Mouse (Mus musculus): ENCODE results near the gene Patl2.

The Patl2 gene

DNA sequence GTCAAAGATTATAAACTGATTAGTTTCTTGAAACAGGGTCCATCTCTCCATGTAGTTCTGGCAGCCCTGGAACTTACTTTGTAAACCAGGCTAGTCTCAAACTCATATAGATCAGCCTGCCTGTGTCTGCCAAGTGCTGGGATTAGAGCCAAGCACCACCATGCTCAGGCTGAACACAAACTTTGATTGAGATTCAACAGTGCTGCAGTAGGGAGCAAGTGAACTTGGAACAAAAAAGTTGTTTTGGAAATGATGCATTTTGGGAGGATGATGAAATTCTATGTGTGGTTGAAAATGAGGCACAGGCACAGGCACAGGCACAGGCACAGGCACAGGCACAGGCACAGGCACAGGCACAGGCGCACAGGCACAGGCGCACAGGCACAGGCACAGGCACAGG, 13.8 kb downstream of the Patl2 start:
- DNase-seq (ENCODE audit: low spot score in 2 of 2) = no peak

DNA sequence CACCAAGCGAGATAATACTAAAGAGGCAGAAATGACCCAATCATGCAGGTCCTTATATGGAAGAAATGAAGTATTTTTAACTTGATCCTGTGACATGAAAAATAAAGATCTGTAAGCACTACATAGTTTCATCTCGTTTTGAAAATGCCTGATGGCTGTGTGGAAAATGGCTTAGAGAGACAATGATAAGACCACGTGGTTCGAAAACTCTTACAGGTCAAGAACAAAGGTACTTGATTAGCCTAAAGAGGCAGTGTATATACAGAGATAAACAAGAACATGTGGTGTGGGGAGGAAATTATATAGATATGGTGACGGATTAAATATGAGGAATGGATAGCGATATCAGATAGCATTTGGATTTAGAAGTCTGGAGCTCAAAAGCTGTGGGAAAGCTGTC, 14.7 kb downstream of the Patl2 start:
- no peak for DNase-seq (ENCODE audit: low spot score in 2 of 2)

DNA sequence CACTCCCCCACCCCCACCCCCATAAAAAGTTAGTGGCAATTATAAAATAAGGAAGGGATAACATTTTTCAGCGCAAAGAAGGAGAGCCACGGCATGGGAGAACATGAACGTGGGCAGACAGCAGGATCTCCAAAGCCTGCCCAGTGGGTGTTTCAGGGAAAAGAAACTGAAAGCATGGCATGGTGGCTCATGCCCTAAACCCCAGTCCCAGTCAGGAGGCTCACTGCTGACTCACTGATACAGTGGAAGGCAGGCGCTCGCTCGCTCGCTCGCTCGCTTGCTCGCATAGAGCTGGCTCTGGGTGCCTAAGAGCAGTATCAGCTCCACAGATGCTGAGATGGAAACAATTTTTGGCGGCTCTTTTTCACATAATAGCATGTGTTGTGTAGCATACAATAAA, 21.7 kb downstream of the Patl2 start:
- DNase-seq (ENCODE audit: low spot score in 2 of 2) = no peak

DNA sequence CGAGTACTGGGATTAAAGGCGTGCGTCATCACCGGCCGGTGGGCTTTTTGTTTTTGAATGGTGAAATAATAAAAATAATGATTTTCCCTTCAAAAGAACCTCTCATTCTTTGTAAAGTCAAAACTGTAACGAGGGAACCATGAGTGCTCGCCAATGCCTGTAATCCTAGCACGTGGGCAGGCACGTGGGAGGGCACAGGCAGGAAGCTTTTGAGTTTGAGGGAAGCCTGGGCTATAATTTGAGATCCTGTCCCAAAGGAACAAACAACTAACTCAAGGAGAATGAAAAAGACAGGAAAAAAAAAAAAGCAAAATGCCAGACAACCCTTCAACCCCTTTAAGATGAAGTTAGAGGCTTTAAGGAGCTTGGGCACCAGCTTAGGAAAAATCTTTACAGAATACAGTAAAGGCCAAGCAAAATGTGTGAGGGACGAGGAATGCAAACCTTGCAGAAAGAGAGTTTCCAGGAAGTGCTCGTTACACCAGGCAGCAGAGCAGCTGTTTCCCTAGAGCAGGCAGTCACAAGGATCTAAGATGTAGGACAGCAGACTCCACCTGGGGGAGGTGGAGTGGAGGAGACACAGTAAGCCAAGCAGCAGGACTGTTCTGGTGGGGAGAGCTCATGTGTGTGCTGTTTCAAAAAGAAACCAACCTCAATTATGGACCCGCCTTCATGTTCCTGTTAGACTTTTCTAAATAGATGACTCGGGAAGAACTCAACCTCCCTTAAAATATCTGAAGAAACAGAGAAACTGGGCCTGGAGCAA, 22.4 kb downstream of the Patl2 start:
- no peak for DNase-seq (ENCODE audit: low spot score in 2 of 2)

DNA sequence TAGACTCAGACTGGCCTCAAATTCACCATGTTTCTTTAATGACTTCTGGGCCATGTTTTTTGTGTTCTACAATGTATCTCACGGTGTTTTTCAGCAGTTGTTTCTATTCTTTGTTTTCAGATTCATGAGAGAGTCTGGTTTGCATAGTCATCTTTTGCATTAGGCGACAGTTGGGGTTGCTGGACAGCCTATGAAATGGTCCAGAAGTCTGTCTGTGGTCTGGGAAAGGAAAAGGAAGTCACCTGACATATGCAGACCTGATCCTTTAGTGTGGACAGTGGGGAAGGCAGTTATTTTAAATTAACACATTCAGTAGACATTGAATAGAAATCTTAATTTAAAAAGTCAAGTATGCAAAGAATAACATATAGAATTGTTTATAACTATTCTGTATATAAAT, 23.5 kb downstream of the Patl2 start:
- no peak for DNase-seq (ENCODE audit: low spot score in 2 of 2)

DNA sequence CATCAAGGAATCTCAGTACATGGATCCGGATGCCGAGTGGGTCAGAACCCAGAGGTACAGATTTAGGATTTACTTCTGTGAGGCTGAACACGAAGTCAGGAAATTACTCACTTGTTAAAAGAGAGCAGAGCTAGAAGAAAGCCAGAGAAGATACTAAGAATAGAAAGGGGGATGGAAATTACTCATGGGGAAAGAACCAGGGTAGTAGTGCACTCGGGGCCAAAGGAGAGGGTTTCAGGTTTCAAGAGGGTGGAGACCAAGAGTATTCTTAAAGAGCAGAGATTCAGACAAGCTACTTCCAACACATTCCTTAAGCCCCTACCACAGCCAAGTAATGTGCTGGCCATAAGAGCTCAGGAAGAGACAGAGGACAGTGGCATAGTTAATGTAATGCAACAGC, 24.4 kb downstream of the Patl2 start:
- no peak for DNase-seq (ENCODE audit: low spot score in 2 of 2)

DNA sequence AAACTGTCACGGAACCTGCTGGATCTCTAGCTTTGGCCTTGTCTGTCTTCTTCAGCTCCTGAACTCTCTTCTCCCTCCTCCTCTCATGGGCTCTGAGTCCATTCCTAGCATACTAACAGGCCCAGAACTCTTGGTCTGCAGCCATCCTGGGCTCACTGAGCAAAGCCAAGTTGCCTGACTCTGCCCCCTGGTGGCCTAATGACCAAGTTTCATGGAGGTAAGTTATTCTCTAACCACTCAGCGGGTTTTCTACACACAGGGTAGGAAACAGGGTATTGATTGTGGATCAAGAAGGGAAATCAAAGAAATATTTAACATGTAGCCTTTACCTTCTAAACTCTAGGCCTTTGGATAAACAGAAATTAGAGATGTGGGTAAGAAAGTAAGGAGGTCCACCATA, 25.3 kb downstream of the Patl2 start, which contains the start of gene Trim69:
Trim69 (plus strand) TSS at position 21 of the 400 bp plus-strand sequence.
- DNase-seq (ENCODE audit: low spot score in 2 of 2) = peak; percentile 53 to 80

DNA sequence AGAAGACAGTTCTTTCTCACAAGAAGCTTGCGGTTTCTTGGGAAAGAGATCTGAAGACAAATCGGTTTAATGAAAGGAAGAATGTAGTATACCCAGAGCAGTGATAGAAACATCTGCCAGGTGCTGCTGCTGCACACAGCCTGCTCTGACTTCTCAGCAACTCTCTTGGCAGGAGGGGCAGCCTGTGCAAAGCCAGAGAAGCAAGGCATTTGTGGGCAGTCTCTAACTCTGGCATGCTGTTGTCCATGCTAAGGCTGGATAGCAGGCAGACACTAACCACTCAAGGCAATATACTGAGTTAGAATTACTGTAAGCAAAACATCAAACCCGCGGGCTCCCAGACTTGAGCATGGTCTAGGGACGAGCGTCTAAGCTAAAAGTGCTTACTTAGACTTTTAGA, 26.3 kb downstream of the Patl2 start:
- DNase-seq (ENCODE audit: low spot score in 2 of 2) = no peak

DNA sequence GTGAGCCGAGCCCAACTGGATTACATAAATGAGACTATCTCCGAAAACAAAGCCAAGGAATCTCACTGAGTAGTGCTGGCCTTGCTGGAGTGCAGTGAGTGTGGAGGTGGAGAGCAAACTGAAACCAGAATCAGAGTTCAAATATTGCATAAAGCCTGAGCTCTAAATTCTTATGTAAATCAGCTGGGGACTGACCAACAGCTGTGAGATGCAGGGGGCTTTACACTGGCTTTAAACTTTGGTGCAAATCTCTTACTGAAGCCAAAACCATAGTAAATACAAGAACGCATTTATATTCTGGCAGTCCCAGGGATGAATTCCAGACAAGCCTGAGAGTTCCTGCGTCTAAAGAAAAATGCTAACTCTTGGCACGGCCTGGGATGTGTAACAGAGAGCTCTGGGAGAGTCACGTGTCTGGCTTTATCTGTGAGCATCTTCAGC, 27.6 kb downstream of the Patl2 start:
- DNase-seq (ENCODE audit: low spot score in 2 of 2) = no peak

DNA sequence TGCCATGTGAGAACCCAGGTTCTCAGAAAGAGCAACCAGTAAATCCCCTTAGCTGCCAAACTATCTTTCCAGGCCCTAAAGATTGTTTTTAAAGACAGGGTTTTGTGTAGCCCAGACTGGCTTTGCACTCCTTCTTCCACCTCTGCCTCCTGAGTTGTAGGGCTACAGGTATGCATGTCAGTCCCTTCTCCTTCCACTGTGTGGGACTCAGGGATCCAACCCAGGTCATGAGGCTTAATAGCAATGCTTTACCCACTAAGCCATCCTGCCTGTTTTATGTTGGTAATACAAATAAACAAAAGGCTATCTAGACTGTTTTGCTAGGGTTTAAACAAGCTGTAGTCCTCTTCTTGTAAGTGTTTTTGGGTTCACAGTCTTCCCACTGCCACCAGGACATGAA, 28.4 kb downstream of the Patl2 start:
- no peak for DNase-seq (ENCODE audit: low spot score in 2 of 2)

DNA sequence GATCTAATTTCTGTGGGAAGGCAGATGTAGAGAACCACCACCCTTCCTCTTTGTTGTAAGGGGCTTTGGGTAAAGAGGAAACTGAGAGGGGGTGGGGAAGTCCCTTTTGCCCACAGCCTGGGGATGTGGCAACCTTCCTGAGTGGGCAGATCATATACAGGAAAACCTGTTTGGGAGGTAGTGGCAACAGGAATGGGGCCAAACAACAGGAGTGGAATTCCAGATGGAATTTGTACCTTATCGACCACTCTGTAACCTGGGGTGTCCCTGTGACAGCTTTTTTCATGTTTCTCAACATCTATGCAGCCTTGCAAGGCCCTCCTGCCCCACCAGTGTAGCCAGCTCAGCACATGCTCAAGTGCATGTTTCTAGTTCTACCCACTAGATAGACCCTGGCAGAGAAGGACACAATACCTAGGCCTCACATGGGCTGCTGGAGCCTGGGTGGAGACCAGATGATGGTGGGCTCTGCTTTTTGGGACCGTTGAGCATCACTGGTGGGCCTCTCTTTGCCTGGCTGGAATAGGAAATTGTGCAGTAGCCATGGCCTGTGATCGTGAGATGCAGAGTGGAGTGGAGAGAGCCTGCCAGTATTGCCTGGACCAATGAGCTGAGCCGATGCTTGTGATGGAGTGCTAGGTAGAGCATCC, 29.8 kb downstream of the Patl2 start:
- no peak for DNase-seq (ENCODE audit: low spot score in 2 of 2)

DNA sequence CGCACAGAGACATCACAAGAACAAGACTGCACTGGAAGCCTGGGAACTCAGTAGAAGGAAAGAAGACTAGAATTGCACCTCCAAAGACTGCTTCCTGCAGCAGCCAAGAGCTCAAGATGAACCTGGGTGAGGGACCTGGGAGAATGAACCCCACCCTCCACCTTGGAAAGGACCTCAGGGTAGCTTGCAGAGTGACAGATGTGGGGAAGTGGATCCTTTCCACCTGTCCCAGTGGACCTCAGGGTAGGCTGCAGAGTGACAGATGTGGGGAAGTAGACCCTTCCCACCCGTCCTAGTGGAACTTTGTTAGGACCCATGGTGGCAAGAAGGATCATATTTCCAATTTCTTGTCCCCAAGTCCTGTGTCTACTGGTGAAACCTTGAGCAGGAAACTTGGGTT, 30.7 kb downstream of the Patl2 start:
- no peak for DNase-seq (ENCODE audit: low spot score in 2 of 2)

DNA sequence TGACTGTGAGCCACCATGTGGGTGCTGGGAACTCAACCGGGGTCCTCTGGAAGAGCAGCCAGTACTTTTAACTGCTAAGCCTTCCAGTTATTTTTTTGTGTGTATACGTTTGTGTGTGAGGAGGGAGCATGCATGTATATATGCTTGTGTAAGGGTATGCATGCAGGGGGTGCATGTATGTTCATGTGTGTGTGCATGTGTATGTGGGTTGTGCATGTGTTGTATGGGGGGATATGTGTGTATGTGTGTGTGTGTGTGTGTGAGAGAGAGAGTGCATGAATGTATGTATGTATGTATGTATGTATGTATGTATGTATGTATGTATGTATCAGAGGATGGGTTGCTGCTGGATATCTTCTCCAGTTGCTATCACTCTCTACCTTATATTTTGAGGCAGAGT, 31.5 kb downstream of the Patl2 start:
- no peak for DNase-seq (ENCODE audit: low spot score in 2 of 2)

DNA sequence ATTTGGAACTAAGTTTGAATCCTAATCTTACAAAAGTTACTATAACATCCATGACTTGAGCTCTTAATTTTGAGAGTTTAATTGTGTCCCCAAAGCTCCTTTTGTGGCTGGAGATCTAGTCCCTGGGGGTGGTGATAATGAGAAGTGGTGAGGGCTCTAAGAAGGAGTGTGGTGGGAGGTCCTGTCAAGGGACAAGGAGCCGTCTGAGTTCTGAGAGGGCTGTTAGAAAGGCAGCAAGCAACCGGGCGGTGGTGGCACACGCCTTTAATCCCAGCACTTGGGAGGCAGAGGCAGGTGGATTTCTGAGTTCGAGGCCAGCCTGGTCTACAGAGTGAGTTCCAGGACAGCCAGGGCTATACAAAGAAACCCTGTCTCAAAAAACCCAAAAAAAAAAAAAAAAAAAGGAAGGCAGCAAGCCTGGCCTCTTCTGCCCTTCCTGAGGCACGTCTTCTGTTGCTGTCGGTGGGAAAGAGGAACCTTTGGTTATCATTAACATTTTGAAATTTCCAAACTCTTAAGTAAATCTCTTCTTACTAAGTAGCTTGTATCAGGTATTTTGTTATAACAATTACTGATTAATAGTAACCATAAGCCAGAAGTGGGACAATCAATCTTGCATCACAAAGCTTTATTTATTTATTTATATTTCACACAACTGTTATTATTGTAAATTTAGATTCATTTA, 32.2 kb downstream of the Patl2 start:
- no peak for DNase-seq (ENCODE audit: low spot score in 2 of 2)

DNA sequence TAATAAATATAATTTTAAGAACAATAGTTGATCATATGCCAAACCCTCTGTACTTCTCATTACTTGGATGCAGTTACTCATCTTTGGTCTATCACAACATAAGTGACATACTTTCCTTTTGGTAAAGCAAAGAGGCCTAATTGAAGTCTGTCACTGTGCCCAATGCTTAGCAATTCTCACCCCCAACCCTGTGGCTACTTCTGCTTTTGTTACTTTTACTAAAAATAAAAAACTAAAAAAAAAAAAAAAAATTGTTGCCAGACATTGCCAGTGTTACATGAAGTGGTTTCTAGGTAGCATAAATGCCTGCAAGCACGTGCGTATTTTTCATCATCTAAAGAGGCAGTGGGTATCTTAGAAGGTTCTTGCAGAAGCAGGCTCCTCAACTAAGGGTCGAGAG, 33.1 kb downstream of the Patl2 start:
- DNase-seq (ENCODE audit: low spot score in 2 of 2) = no peak

DNA sequence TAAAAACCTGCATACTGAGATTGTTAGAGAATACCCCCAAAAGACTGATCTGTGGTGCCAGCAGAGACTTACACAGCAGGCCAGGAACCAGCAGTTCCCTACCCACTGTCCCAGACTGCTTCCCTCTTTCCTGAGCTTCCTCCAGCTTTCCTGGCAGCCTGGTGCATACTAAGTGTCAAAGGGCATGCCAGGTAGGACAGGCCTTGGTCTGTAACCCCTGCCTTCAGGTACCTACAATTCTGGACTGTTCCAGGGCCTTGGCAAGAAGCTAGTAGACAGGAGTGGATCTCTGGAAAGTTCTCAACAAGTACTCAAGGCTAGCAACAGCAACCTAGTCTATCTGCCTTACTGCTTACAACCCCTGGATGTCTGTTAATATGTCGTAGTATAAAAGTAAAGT, 34.8 kb downstream of the Patl2 start:
- no peak for DNase-seq (ENCODE audit: low spot score in 2 of 2)

DNA sequence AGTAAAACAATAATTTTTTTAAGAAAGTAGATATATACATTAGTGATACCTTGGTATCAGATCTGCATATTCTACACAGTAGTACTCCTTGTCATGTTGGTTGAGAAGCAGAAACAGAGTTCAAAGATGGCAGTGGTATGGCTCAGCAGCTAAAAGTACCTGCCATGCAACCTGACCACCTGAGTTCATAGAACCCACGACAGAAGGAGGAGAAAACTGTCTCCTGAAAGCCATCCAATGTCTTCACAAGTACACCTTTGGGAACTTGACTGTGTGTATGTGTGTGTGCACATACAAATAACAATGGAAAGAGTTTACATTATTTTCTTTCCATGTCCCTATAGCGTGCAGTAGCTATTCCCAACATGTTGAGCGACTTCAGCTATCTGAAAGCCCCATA, 36.3 kb downstream of the Patl2 start:
- DNase-seq (ENCODE audit: low spot score in 2 of 2) = no peak

DNA sequence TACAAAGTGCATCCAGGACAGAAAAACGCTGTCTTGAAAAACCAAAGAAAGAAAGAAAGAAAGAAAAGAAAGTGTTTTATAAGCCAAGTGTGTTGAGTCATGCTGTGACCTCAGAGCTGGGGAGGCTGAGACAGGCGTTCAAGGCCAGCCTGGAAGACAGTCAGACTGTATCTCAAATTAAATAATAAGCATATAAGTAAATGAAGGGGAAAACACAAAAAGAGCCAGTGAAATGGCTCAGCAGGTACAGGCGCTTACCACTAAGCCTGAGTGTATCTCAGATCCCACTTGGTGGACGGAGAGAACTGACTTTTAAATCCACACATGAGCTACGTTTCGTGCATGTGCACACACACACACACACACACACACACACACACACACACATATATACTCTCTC, 36.7 kb downstream of the Patl2 start:
- DNase-seq (ENCODE audit: low spot score in 2 of 2) = no peak

DNA sequence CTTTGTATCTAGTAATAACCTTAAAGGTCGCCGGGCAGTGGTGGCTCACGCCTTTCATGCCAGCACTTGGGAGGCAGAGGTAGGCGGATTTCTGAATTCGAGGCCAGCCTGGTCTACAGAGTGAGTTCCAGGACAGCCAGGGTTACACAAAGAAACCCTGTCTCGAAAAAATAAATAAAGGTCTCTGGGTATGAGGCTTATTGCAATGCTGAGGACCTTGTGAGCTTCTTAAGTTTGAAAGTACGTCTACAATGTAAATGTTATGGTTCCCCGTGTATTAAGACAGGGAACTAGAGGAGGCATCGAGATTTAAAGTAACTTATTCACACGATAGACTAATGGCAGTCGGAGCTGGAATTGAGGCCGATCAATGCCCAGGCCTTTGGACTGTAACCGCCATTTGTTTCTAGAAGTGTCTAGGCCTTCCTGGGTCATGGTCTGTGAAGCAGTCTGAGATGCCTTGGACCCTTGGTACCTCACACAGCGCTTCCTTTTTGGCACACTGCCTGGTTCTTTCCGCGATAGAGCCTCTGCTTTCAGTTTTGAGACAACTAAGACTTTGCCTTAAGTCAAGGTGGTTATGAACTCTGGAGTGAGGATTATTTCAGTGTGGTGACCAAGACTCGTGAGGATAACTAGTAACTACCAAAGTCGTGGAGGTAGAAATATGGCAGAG, 37.6 kb downstream of the Patl2 start:
- DNase-seq (ENCODE audit: low spot score in 2 of 2) = peak in 1 of 2 experiments; percentile 16

DNA sequence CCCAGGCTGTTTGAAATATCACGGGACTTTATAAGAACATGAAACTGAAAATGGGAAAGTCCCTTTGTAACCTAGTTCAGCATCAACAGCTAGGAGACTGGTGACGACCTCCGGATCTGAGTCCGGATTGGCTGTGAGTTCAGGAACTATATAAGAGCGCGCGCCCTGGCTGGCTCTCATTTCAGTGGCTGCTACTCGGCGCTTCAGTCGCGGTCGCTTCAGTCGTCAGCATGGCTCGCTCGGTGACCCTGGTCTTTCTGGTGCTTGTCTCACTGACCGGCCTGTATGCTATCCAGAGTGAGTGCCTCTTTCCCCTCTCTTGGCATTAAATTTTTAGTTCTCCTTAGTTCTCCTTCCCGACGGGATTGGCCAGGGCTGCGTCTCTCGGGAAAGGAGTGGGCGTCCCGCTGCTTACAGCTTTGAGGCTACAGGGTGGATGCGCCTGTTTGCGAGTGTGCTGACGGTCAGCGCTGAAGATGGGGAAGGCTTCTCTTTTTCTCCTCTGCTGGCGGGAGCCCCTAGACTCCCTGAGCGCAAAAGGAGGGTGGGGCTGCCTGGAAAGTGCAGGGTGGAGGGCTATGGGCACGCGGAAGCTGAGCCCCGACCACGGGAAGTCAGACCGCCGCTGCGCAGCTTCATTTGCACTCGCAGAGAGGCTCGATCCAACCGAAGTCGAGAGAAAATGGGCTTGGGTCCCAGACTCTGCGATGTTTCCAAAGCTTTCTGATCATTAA, 38.3 kb downstream of the Patl2 start, which contains the start of gene B2m:
B2m (plus strand) TSS at position 179 of the 734 bp plus-strand sequence.
- peak; percentile 88 to 93 for DNase-seq (ENCODE audit: low spot score in 2 of 2)

DNA sequence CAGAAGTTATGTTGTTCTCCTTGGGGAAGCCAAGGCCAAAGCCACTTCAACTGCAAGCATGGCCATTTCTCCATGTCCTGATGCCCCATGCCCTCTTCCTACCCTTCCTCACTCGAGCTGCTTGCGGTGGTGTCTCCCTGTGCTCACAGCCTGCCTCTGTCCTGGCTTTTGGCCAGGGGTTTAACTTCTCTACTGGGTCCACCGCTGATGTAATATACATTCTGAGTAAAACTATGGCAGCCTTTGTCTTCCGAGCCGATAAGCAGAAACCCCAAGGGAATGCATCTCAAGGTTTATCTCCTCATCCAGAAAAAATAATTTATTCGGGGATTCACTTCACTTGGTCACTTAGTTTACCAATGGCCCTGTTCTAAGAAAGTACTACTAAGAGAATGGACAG, 39.3 kb downstream of the Patl2 start:
- DNase-seq (ENCODE audit: low spot score in 2 of 2) = no peak

DNA sequence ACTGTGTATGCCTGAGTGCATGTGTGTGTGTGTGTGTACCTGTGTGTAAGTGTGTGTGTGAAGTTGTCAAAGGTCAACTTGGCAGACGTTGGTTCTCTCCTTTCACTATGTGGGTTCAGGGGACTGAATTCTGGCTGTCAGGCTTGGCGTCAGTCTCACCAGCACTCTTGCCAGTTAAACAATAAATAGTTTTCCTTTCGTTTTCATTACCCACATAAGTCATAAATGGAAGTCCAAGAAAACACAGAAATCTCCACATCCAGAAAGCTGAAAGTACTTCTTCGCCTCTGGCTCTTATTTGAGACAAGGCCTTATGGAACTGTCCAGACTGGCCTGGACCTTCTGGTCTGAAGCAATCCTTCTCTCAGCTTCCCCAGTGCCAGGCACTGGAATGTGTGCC, 40.2 kb downstream of the Patl2 start:
- DNase-seq (ENCODE audit: low spot score in 2 of 2) = no peak

All from cerebellum, postnatal 4 days (tissue).